Mouse (Mus musculus): ENCODE measurements at regions not wholly inside any gene's neighbourhood (a gene's known extent, or its start where the extent isn't known, plus 50 kb on each side); places are given as distances from the start of the nearest gene placed in this dataset.

GRCm38 (mm10) chr4:45586310-45586709, 54.0 kb upstream of the Shb start:
- TF ChIP-seq CTCF (IDR thresholded peaks at IDR 0.05; ENCODE audit: low read depth) (no peak), EP300 (IDR thresholded peaks at IDR 0.05; ENCODE audit: low read depth) (no peak)

Measured in liver, embryonic 14.5 days (tissue).